Mouse (Mus musculus) forebrain, embryonic 13.5 days (tissue): ENCODE data around the gene Rsph3b. TPM values are rescaled to one million over a fixed set of nuclear protein-coding genes. Genes with fewer than 3 reads are reported as not detected.

ENCODE experiments used
- ATAC-seq: fragments of 200-750 bp; cut with Nextera tagmentation; 2 replicates; pipeline ENCODE4 v1.8.0; 2017
- H3K27ac ChIP-seq: fragments of 300-500 bp; sonication (generic); 2 replicates; pipeline ENCODE4 v1.5.1; 2015; ENCODE audit warnings: inconsistent platforms, mild to moderate bottlenecking, moderate library complexity
- H3K27me3 ChIP-seq: fragments of 300-500 bp; sonication (generic); 2 replicates; pipeline ENCODE4 v1.6.1; 2015; ENCODE audit warnings: mild to moderate bottlenecking, inconsistent platforms
- H3K36me3 ChIP-seq: fragments of 300-500 bp; sonication (generic); 2 replicates; pipeline ENCODE4 v1.6.1; 2015; ENCODE audit warnings: mild to moderate bottlenecking, inconsistent platforms; ENCODE audit not compliant: poor library complexity, severe bottlenecking
- H3K4me1 ChIP-seq: fragments of 300-500 bp; sonication (generic); 2 replicates; pipeline ENCODE4 v1.6.1; 2015; ENCODE audit warnings: inconsistent platforms
- H3K4me2 ChIP-seq: fragments of 300-500 bp; sonication (generic); 2 replicates; pipeline ENCODE4 v1.6.1; 2015; ENCODE audit warnings: inconsistent platforms, mild to moderate bottlenecking, moderate library complexity
- H3K4me3 ChIP-seq: fragments of 300-500 bp; sonication (generic); 2 replicates; pipeline ENCODE4 v1.5.1; 2015; ENCODE audit warnings: mild to moderate bottlenecking, inconsistent platforms
- H3K9ac ChIP-seq: fragments of 300-500 bp; sonication (generic); 2 replicates; pipeline ENCODE4 v1.6.1; 2015; ENCODE audit warnings: mild to moderate bottlenecking, inconsistent platforms
- H3K9me3 ChIP-seq: fragments of 300-500 bp; sonication (generic); replicated peaks from 2 replicates; pipeline ENCODE4 v1.6.1; 2016; ENCODE audit warnings: inconsistent platforms
- WGBS: fragments of 180-500 bp; shearing (Covaris S2); methylation state at CpG from one replicate; pipeline ENCODE4 v1.1.7; 2015; 5-methylcytosine and 5-hydroxymethylcytosine counted together
- polyA plus RNA-seq: library from polyadenylated mRNA; unstranded; fragments of >200 nt; fragmentation: Nextera tagmentation; extraction: Ambion mirVana; gene quantifications from 2 replicates; pipeline ENCODE4 v1.2.1, GENCODE M21; 2015

The Rsph3b gene
- polyA plus RNA-seq, 1 experiment from 2014 or later, result 48.7 TPM

DNA sequence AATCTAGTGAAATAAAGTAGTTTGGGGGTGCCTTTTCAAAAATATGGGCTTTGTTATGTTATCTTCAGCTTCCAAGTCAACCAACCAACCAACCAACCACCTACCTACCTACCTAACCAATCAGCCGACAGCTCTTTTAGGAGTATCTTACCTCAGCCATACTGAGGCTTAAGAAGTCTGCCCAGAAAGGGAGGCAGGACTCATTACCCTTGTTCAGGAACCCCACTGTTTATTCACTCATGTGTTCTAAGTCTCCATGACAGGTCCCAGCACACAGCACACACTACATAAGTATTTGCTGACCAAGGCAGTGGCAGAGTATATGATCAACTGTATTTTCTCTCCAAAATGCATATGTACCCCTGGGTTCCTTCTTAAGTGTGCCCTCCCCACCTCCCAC, 64.0 kb downstream of the Rsph3b start:
- 100% methylated on average over 1 of the region's 1 CpGs for WGBS
- Histone ChIP-seq H3K9ac (no peak overlapping the region), H3K4me1 (peaks cover 4% of the 10 kb centered on the region; the same call in 1 of the 2 replicates), H3K4me3 (no peak overlapping the region), H3K4me2 (no peak overlapping the region), H3K36me3 (no peaks in the 10 kb centered on the region), H3K27ac (no peak overlapping the region), H3K27me3 (no peaks in the 10 kb centered on the region), H3K9me3 (no peaks in the 10 kb centered on the region)
- ATAC-seq, result no peak

- Histone ChIP-seq H3K4me2 (no peak overlapping the region), H3K9ac (no peak overlapping the region), H3K27ac (no peak overlapping the region), H3K27me3 (no peaks in the 10 kb centered on the region), H3K4me1 (peaks cover 4% of the 10 kb centered on the region; the same call in 1 of the 2 replicates), H3K9me3 (no peaks in the 10 kb centered on the region), H3K36me3 (no peaks in the 10 kb centered on the region), H3K4me3 (no peak overlapping the region)
- WGBS, result 94% methylated on average over 6 of the region's 6 CpGs
- ATAC-seq, result no peak
Measured at GRCm38 (mm10) chr17:6881306-6881705, 67.2 kb downstream of the Rsph3b start.

GRCm38 (mm10) chr17:6871421-6871820, 77.1 kb downstream of the Rsph3b start:
- no peak for ATAC-seq
- H3K9me3 ChIP-seq, result peaks cover 13% of the 10 kb centered on the region; the same call in 1 of the 2 replicates
- 92% methylated on average over 2 of the region's 2 CpGs for WGBS
- H3K4me3 ChIP-seq, result no peak overlapping the region
- H3K9ac ChIP-seq, result no peak overlapping the region
- H3K27me3 ChIP-seq, result no peaks in the 10 kb centered on the region
- H3K4me1 ChIP-seq, result 0 out of 2 replicates have a peak, but pooled peaks cover 3% of the 10 kb centered on the region
- H3K4me2 ChIP-seq, result no peak overlapping the region
- no peak overlapping the region for H3K27ac ChIP-seq
- no peaks in the 10 kb centered on the region for H3K36me3 ChIP-seq

DNA sequence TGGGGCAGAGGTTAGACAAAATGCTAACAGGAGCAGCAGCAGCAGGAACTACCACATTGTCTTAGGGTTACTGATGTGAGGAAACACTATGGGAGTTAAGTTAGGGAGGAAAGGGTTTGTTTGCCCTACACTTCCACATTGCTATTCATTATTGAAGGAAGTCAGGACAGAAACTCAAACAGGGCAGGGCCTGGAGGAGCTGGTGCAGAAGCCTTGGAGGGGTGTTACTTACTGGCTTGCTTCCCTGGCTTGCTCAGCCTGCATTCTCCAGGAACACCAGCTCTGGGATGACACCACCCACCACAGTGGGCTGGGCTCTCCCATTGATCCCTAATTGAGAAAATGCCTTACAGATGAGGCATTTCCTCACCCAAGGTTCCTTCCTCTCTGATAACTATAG, 79.7 kb downstream of the Rsph3b start:
- no peaks in the 10 kb centered on the region for H3K36me3 ChIP-seq
- H3K9me3 ChIP-seq, result peaks cover 4% of the 10 kb centered on the region; the same call in 1 of the 2 replicates
- no peak overlapping the region for H3K27ac ChIP-seq
- peaks cover 22% of the 10 kb centered on the region for H3K4me1 ChIP-seq
- H3K4me2 ChIP-seq, result no peak overlapping the region
- peaks cover 3% of the 10 kb centered on the region; the same call in 1 of the 2 replicates for H3K27me3 ChIP-seq
- no peak for ATAC-seq
- no peak overlapping the region for H3K9ac ChIP-seq
- no peak overlapping the region for H3K4me3 ChIP-seq

DNA sequence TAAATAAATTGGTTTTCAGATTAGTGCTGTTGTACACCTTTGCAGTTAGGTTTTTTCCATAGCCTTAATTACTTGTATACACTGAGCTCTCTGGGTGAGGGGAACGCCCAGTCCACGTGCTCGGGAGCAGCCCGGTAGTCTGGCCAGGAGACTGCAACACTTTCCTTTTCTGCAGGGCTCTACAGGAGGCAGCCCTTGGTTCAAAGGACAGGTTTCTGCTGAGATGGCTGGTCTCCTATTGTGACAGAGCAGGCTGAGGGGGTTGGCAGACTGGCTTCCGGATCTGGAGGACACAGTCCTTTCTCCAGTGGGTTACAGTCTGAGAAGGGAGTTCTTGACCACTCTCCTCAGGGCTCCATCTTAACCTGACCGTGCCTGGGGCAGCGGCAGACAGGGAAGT, 80.7 kb downstream of the Rsph3b start:
- peaks cover 11% of the 10 kb centered on the region for H3K27me3 ChIP-seq
- H3K9ac ChIP-seq, result no peak overlapping the region
- H3K4me1 ChIP-seq, result peaks cover 23% of the 10 kb centered on the region
- no peak for ATAC-seq
- no peaks in the 10 kb centered on the region for H3K36me3 ChIP-seq
- H3K9me3 ChIP-seq, result no peaks in the 10 kb centered on the region
- H3K4me3 ChIP-seq, result no peak overlapping the region
- no peak overlapping the region for H3K4me2 ChIP-seq
- no peak overlapping the region for H3K27ac ChIP-seq
- 14% methylated on average over 7 of the region's 7 CpGs for WGBS

DNA sequence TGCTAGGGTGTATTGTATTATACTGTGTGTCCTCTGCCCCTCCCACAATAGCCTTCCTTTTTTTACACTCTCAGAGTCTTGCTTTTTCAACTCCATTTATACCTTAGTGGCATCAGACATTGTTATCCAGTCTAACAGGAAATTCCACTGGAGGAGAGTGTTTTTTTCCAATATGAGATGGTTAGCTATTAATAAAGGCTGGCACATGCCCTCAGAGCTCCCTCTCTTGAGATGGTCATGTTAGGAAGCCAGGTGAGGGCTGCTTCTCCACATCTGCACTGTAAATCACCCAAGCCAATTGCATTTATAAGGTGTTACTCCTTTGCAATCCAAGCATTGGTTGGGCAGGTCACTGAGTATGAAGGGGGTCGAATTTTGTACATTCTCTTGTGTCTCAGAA, 81.9 kb downstream of the Rsph3b start:
- no peak for ATAC-seq
- 57% methylated on average over 1 of the region's 1 CpGs for WGBS
- peaks cover 13% of the 10 kb centered on the region for H3K27me3 ChIP-seq

DNA sequence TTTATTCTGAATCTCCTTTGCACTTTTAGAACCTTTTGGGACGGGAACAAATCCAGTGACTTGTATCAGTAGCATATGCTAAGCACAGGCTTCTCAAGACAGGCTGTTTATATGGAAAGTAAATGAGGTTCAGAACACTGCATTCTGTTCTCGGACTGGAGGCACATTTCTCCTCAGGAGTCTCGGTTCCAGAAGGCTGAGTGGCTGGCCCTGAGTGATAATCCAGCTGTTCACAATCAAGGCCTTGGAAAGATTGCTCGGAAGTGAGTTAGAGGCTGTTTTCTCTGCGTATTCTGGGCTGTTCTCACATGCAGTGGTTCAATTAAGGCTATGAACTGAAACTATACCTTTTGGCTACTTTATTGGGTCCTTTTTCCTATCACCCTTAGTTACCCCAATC, 82.9 kb downstream of the Rsph3b start:
- Histone ChIP-seq H3K27me3 (peaks cover 13% of the 10 kb centered on the region), H3K4me3 (no peak overlapping the region), H3K27ac (no peak overlapping the region), H3K9ac (no peak overlapping the region), H3K4me2 (no peak overlapping the region), H3K9me3 (no peaks in the 10 kb centered on the region), H3K4me1 (peaks cover 45% of the 10 kb centered on the region), H3K36me3 (no peaks in the 10 kb centered on the region)
- ATAC-seq, result no peak
- 61% methylated on average over 5 of the region's 5 CpGs for WGBS

More for the DNA sequence above, 81.9 kb downstream of the Rsph3b start:
- Histone ChIP-seq H3K9me3 (no peaks in the 10 kb centered on the region), H3K9ac (no peak overlapping the region), H3K4me1 (peaks cover 35% of the 10 kb centered on the region), H3K36me3 (no peaks in the 10 kb centered on the region), H3K4me3 (no peak overlapping the region), H3K4me2 (no peak overlapping the region), H3K27ac (no peak overlapping the region)

- no peak overlapping the region for H3K4me3 ChIP-seq
- 0 out of 2 replicates have a peak overlapping the region, but pooled peaks have one; percentile 19 for H3K4me2 ChIP-seq
- no peaks in the 10 kb centered on the region for H3K36me3 ChIP-seq
- H3K27ac ChIP-seq, result no peak overlapping the region
- peak overlapping the region; percentile 26; the same call in 1 of the 2 replicates for H3K9ac ChIP-seq
- H3K4me1 ChIP-seq, result peaks cover 52% of the 10 kb centered on the region
- 16% methylated on average over 13 of the region's 13 CpGs for WGBS
- peaks cover 13% of the 10 kb centered on the region for H3K27me3 ChIP-seq
- ATAC-seq, result no peak
- H3K9me3 ChIP-seq, result no peaks in the 10 kb centered on the region
Measured at GRCm38 (mm10) chr17:6864869-6865268, 83.6 kb downstream of the Rsph3b start.

DNA sequence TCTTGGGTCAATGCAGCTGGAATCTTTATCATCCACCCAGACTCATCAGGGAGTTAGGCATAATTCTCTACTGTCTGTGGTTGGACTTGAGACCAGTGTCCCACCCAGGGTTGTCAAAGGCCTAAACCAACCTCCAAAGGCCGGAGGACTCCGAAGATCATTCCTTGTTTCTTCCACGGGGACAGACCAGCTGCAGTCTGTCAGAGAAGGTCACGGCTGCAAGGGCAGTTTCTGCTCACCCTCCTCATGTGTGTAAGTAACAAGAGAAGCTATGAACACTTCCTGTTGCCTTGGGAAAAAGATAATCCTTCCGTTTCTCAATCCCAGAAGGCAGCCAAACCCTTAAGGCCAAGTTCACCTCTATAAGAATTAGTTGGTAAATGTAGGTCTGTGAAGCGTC, 85.0 kb downstream of the Rsph3b start:
- H3K27me3 ChIP-seq, result peaks cover 13% of the 10 kb centered on the region
- peaks cover 60% of the 10 kb centered on the region for H3K4me1 ChIP-seq
- no peaks in the 10 kb centered on the region for H3K9me3 ChIP-seq
- WGBS, result 89% methylated on average over 6 of the region's 6 CpGs
- H3K36me3 ChIP-seq, result no peaks in the 10 kb centered on the region
- no peak overlapping the region for H3K9ac ChIP-seq
- H3K4me2 ChIP-seq, result no peak overlapping the region
- no peak overlapping the region for H3K27ac ChIP-seq
- no peak overlapping the region for H3K4me3 ChIP-seq
- no peak for ATAC-seq

DNA sequence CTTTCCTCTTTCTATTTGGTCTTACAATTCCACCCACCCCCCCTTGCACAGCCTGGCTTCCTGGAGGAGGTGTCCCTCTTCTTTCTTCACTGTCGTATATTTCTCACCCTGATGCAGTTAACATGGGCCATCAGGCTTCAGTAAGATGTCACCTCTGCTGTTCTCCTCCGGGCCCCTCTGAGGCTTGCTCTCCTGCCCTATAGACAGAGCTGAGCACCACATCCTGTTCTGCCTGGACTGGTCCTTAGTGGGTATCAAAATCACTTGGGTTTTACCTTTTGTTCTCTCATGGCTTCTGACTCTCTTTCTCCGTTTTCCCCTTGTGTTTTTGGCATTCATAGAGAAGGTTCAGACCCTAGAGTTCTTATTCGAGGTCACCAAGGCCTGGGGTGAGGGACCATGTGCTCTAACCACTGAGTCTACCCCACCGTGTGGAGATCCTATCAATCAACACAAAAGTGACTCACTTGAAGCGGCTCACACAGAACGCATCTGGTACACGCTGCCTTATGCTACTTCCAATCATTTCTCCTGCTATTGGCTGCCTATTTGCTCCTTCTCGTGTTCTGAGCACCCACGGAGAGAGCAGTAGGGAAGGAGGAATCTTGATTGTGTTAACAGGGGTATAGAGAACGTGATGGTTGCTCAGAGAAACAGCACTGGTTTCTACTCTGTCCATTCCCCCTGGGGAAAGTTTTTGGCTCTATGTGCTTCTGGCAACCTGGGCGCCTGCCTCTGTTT, 86.3 kb downstream of the Rsph3b start:
- Histone ChIP-seq H3K36me3 (no peaks in the 10 kb centered on the region), H3K9ac (no peak overlapping the region), H3K27ac (peak overlapping the region; percentile 89), H3K4me3 (no peak overlapping the region), H3K27me3 (peaks cover 13% of the 10 kb centered on the region), H3K4me2 (peak overlapping the region; percentile 53), H3K4me1 (peaks cover 57% of the 10 kb centered on the region), H3K9me3 (no peaks in the 10 kb centered on the region)
- ATAC-seq, result no peak
- WGBS, result 44% methylated on average over 12 of the region's 12 CpGs

GRCm38 (mm10) chr17:6861181-6862039, 87.1 kb downstream of the Rsph3b start:
- Histone ChIP-seq H3K4me2 (peak overlapping the region; percentile 53), H3K4me3 (peak overlapping the region; percentile 7; the same call in 1 of the 2 replicates), H3K27ac (peak overlapping the region; percentile 89), H3K4me1 (peaks cover 57% of the 10 kb centered on the region), H3K27me3 (peaks cover 13% of the 10 kb centered on the region), H3K9me3 (no peaks in the 10 kb centered on the region), H3K36me3 (no peaks in the 10 kb centered on the region), H3K9ac (peak overlapping the region; percentile 43; the same call in 1 of the 2 replicates)
- ATAC-seq, result peak; percentile 91
- 2% methylated on average over 28 of the region's 28 CpGs for WGBS

- Histone ChIP-seq H3K27me3 (peaks cover 12% of the 10 kb centered on the region), H3K27ac (peak overlapping the region; percentile 89), H3K36me3 (no peaks in the 10 kb centered on the region), H3K4me2 (peak overlapping the region; percentile 53), H3K4me3 (no peak overlapping the region), H3K4me1 (peaks cover 55% of the 10 kb centered on the region), H3K9me3 (no peaks in the 10 kb centered on the region), H3K9ac (0 out of 2 replicates have a peak overlapping the region, but pooled peaks have one; percentile 12)
- peak; percentile 67 for ATAC-seq
- 4% methylated on average over 12 of the region's 12 CpGs for WGBS
Measured at GRCm38 (mm10) chr17:6860491-6860897, 88.0 kb downstream of the Rsph3b start.
